Mouse (Mus musculus): Measurements from ENCODE around the gene Gm20388.
A peak's percentile ranks its signal among the peaks of the same experiment; 100 is the strongest.

The Gm20388 gene

GRCm38 (mm10) chr8:122102286-122102685, 2191.6 kb downstream of the Gm20388 start:
- no peak for DNase-seq

GRCm38 (mm10) chr8:122103241-122103640, 2192.6 kb downstream of the Gm20388 start:
- no peak for DNase-seq

GRCm38 (mm10) chr8:122104658-122105057, 2194.0 kb downstream of the Gm20388 start:
- no peak for DNase-seq

GRCm38 (mm10) chr8:122106270-122106669, 2195.6 kb downstream of the Gm20388 start:
- peak in 1 of 2 experiments; percentile 45 for DNase-seq

GRCm38 (mm10) chr8:122110240-122110866, 2199.7 kb downstream of the Gm20388 start:
- DNase-seq: no peak

GRCm38 (mm10) chr8:122110867-122111253, 2200.2 kb downstream of the Gm20388 start:
- no peak for DNase-seq

- DNase-seq: no peak
These were observed 2201.1 kb downstream of the Gm20388 start for GRCm38 (mm10) chr8:122111745-122112144.

- DNase-seq: no peak
These were observed 2201.8 kb downstream of the Gm20388 start for GRCm38 (mm10) chr8:122112264-122112965.

GRCm38 (mm10) chr8:122114890-122115289, 2204.2 kb downstream of the Gm20388 start:
- DNase-seq: no peak

- DNase-seq: no peak
These were observed 2206.2 kb downstream of the Gm20388 start for GRCm38 (mm10) chr8:122116716-122117357.

- DNase-seq: no peak
These were observed 2207.5 kb downstream of the Gm20388 start for GRCm38 (mm10) chr8:122118097-122118496.

GRCm38 (mm10) chr8:122118536-122118935, 2207.9 kb downstream of the Gm20388 start:
- no peak for DNase-seq

- DNase-seq: no peak
These were observed 2213.7 kb downstream of the Gm20388 start for GRCm38 (mm10) chr8:122124326-122124725.

GRCm38 (mm10) chr8:122126659-122127058, 2216.0 kb downstream of the Gm20388 start:
- DNase-seq: no peak

GRCm38 (mm10) chr8:122134121-122134529, 2223.5 kb downstream of the Gm20388 start:
- peak; percentile 30 to 38 for DNase-seq

- no peak for DNase-seq
These were observed 2224.9 kb downstream of the Gm20388 start for GRCm38 (mm10) chr8:122135494-122135893.

GRCm38 (mm10) chr8:122139784-122140183, 2229.1 kb downstream of the Gm20388 start:
- DNase-seq: peak; percentile 70 to 77

GRCm38 (mm10) chr8:122140411-122140810, 2229.8 kb downstream of the Gm20388 start:
- no peak for DNase-seq

- no peak for DNase-seq
These were observed 2231.8 kb downstream of the Gm20388 start for GRCm38 (mm10) chr8:122142428-122142827.

GRCm38 (mm10) chr8:122143231-122143630, 2232.6 kb downstream of the Gm20388 start:
- DNase-seq: peak in 1 of 2 experiments; percentile 44

- DNase-seq: no peak
These were observed 2234.2 kb downstream of the Gm20388 start for GRCm38 (mm10) chr8:122144729-122145311.

GRCm38 (mm10) chr8:122149045-122149444, 2238.4 kb downstream of the Gm20388 start:
- DNase-seq: no peak

- DNase-seq: peak; percentile 59 to 67
These were observed 2239.0 kb downstream of the Gm20388 start for GRCm38 (mm10) chr8:122149606-122150005.
